Mouse (Mus musculus) neural tube, embryonic 14.5 days (tissue): ENCODE data around the gene Rere. TPM values are rescaled to one million over a fixed set of nuclear protein-coding genes. Genes with fewer than 3 reads are reported as not detected.

ENCODE experiments used
- ATAC-seq: fragments of 200-750 bp; cut with Nextera tagmentation; 2 replicates; pipeline ENCODE4 v1.8.0; 2017; ENCODE audit warnings: low read depth, mild to moderate bottlenecking, moderate TSS enrichment, moderate library complexity
- H3K27ac ChIP-seq: fragments of 300-500 bp; sonication (generic); 2 replicates; pipeline ENCODE4 v1.5.1; 2014; ENCODE audit warnings: low read depth, mild to moderate bottlenecking, control low read depth, low read length, moderate library complexity, mixed read lengths
- H3K27me3 ChIP-seq: fragments of 300-500 bp; sonication (generic); 2 replicates; pipeline ENCODE4 v1.6.1; 2014; ENCODE audit warnings: low read length; ENCODE audit not compliant: control insufficient read depth, insufficient read depth
- H3K36me3 ChIP-seq: fragments of 300-500 bp; sonication (generic); 2 replicates; pipeline ENCODE4 v1.6.1; 2014; ENCODE audit warnings: low read length, mixed read lengths; ENCODE audit not compliant: control insufficient read depth, insufficient read depth
- H3K4me1 ChIP-seq: fragments of 300-500 bp; sonication (generic); 2 replicates; pipeline ENCODE4 v1.6.1; 2014; ENCODE audit warnings: low read length; ENCODE audit not compliant: control insufficient read depth, insufficient read depth
- H3K4me2 ChIP-seq: fragments of 300-500 bp; sonication (generic); 2 replicates; pipeline ENCODE4 v1.6.1; 2014; ENCODE audit warnings: mild to moderate bottlenecking, low read depth, low read length, control low read depth
- H3K4me3 ChIP-seq: fragments of 300-500 bp; sonication (generic); 2 replicates; pipeline ENCODE4 v1.5.1; 2014; ENCODE audit warnings: low read depth, low read length, control low read depth, mixed read lengths
- H3K9ac ChIP-seq: fragments of 300-500 bp; sonication (generic); replicated peaks from 2 replicates; pipeline ENCODE4 v1.6.1; 2014; ENCODE audit warnings: low read depth, mild to moderate bottlenecking, control low read depth, low read length, mixed read lengths
- H3K9me3 ChIP-seq: fragments of 300-500 bp; sonication (generic); 2 replicates; pipeline ENCODE4 v1.6.1; 2016; ENCODE audit warnings: low read length; ENCODE audit not compliant: control insufficient read depth
- WGBS: fragments of 180-500 bp; shearing (Covaris S2); extraction: QIAGEN DNeasy Blood & Tissue Kit; methylation state at CpG from one replicate; pipeline ENCODE4 v1.1.7; 2014; 5-methylcytosine and 5-hydroxymethylcytosine counted together
- polyA plus RNA-seq: library from polyadenylated mRNA; unstranded; fragments of >200 nt; fragmentation: Nextera tagmentation; extraction: Ambion mirVana; gene quantifications from 2 replicates; pipeline ENCODE4 v1.2.1, GENCODE M21; 2014

The Rere gene
- polyA plus RNA-seq, 1 experiment from 2014 or later, result 50.7 TPM

- Histone ChIP-seq H3K36me3 (no peaks in the 10 kb centered on the region), H3K9ac (no peak overlapping the region), H3K9me3 (no peaks in the 10 kb centered on the region), H3K4me1 (peaks cover 7% of the 10 kb centered on the region; the same call in 1 of the 2 replicates), H3K27me3 (no peaks in the 10 kb centered on the region), H3K27ac (no peak overlapping the region), H3K4me2 (no peak overlapping the region), H3K4me3 (no peak overlapping the region)
- ATAC-seq, result no peak
- 80% methylated on average over 3 of the region's 3 CpGs for WGBS
Measured at GRCm38 (mm10) chr4:150384899-150385298, 103.5 kb downstream of the Rere start.

GRCm38 (mm10) chr4:150388518-150388917, 107.1 kb downstream of the Rere start:
- no peak overlapping the region for H3K4me2 ChIP-seq
- no peak overlapping the region for H3K27ac ChIP-seq
- peaks cover 20% of the 10 kb centered on the region; the same call in 1 of the 2 replicates for H3K4me1 ChIP-seq
- WGBS, result 74% methylated on average over 3 of the region's 3 CpGs
- no peaks in the 10 kb centered on the region for H3K36me3 ChIP-seq
- H3K9ac ChIP-seq, result no peak overlapping the region
- no peak for ATAC-seq
- no peak overlapping the region for H3K4me3 ChIP-seq
- no peaks in the 10 kb centered on the region for H3K27me3 ChIP-seq
- H3K9me3 ChIP-seq, result no peaks in the 10 kb centered on the region

GRCm38 (mm10) chr4:150393607-150394006, 112.2 kb downstream of the Rere start:
- no peak overlapping the region for H3K4me2 ChIP-seq
- no peak overlapping the region for H3K27ac ChIP-seq
- H3K27me3 ChIP-seq, result no peaks in the 10 kb centered on the region
- no peak overlapping the region for H3K9ac ChIP-seq
- ATAC-seq, result no peak
- H3K9me3 ChIP-seq, result no peaks in the 10 kb centered on the region
- 59% methylated on average over 8 of the region's 8 CpGs for WGBS
- H3K4me1 ChIP-seq, result peaks cover 50% of the 10 kb centered on the region
- no peak overlapping the region for H3K4me3 ChIP-seq
- H3K36me3 ChIP-seq, result no peaks in the 10 kb centered on the region

GRCm38 (mm10) chr4:150394091-150394490, 112.6 kb downstream of the Rere start:
- Histone ChIP-seq H3K36me3 (no peaks in the 10 kb centered on the region), H3K4me3 (no peak overlapping the region), H3K9ac (no peak overlapping the region), H3K4me1 (peaks cover 55% of the 10 kb centered on the region), H3K4me2 (no peak overlapping the region), H3K9me3 (no peaks in the 10 kb centered on the region), H3K27ac (no peak overlapping the region), H3K27me3 (no peaks in the 10 kb centered on the region)
- ATAC-seq, result no peak
- WGBS, result 81% methylated on average over 4 of the region's 4 CpGs

- peaks cover 58% of the 10 kb centered on the region for H3K4me1 ChIP-seq
- H3K9me3 ChIP-seq, result no peaks in the 10 kb centered on the region
- H3K4me3 ChIP-seq, result no peak overlapping the region
- no peak overlapping the region for H3K9ac ChIP-seq
- 0 out of 2 replicates have a peak, but pooled peaks have one; percentile 28 for ATAC-seq
- no peak overlapping the region for H3K4me2 ChIP-seq
- no peaks in the 10 kb centered on the region for H3K27me3 ChIP-seq
- no peaks in the 10 kb centered on the region for H3K36me3 ChIP-seq
- H3K27ac ChIP-seq, result peak overlapping the region; percentile 84
Measured at GRCm38 (mm10) chr4:150396339-150396738, 114.9 kb downstream of the Rere start.

- Histone ChIP-seq H3K4me2 (no peak overlapping the region), H3K9me3 (no peaks in the 10 kb centered on the region), H3K4me3 (no peak overlapping the region), H3K36me3 (no peaks in the 10 kb centered on the region), H3K4me1 (peaks cover 61% of the 10 kb centered on the region), H3K27me3 (no peaks in the 10 kb centered on the region), H3K27ac (peak overlapping the region; percentile 84), H3K9ac (0 out of 2 replicates have a peak overlapping the region, but pooled peaks have one; percentile 17)
- 18% methylated on average over 13 of the region's 13 CpGs for whole genome bisulfite sequencing
- peak; percentile 25; the same call in 1 of the 2 replicates for ATAC-seq
Measured at GRCm38 (mm10) chr4:150396826-150397620, 115.6 kb downstream of the Rere start.

GRCm38 (mm10) chr4:150399032-150399431, 117.6 kb downstream of the Rere start:
- no peak for ATAC-seq
- Histone ChIP-seq H3K27ac (no peak overlapping the region), H3K9me3 (no peaks in the 10 kb centered on the region), H3K4me2 (no peak overlapping the region), H3K9ac (no peak overlapping the region), H3K4me1 (peaks cover 62% of the 10 kb centered on the region), H3K4me3 (no peak overlapping the region), H3K36me3 (no peaks in the 10 kb centered on the region), H3K27me3 (no peaks in the 10 kb centered on the region)
- WGBS, result 36% methylated on average over 2 of the region's 2 CpGs

GRCm38 (mm10) chr4:150401830-150402607, 120.6 kb downstream of the Rere start:
- 72% methylated on average over 13 of the region's 13 CpGs for WGBS
- Histone ChIP-seq H3K4me1 (peaks cover 52% of the 10 kb centered on the region), H3K4me2 (no peak overlapping the region), H3K27ac (peak overlapping the region; percentile 10; the same call in 1 of the 2 replicates), H3K4me3 (no peak overlapping the region), H3K27me3 (no peaks in the 10 kb centered on the region), H3K36me3 (peaks cover 6% of the 10 kb centered on the region; the same call in 1 of the 2 replicates), H3K9ac (no peak overlapping the region), H3K9me3 (no peaks in the 10 kb centered on the region)
- no peak for ATAC-seq

- Histone ChIP-seq H3K27me3 (no peaks in the 10 kb centered on the region), H3K36me3 (peaks cover 9% of the 10 kb centered on the region; the same call in 1 of the 2 replicates), H3K4me3 (no peak overlapping the region), H3K4me1 (peaks cover 46% of the 10 kb centered on the region), H3K9ac (no peak overlapping the region), H3K4me2 (no peak overlapping the region), H3K9me3 (no peaks in the 10 kb centered on the region), H3K27ac (0 out of 2 replicates have a peak overlapping the region, but pooled peaks have one; percentile 10)
- 48% methylated on average over 4 of the region's 4 CpGs for WGBS
- no peak for ATAC-seq
Measured at GRCm38 (mm10) chr4:150402608-150402985, 121.2 kb downstream of the Rere start.
